Mouse (Mus musculus) midbrain, embryonic 14.5 days (tissue): Measurements from ENCODE around the gene Dpagt1. TPM values are rescaled to one million over a fixed set of nuclear protein-coding genes. Genes with fewer than 3 reads are reported as not detected.
A peak's percentile ranks its signal among the peaks of the same experiment; 100 is the strongest.
"Not testable (repeated sequence)": the region's sequence is repeated elsewhere in the genome, so short reads cannot be mapped to it uniquely, and the experiment has no call there.

Experiments
- ATAC-seq: fragments of 200-750 bp; cut with Nextera tagmentation; 2 replicates; pipeline ENCODE4 v1.8.0; 2017; ENCODE audit warnings: moderate number of reproducible peaks, moderate library complexity; ENCODE audit not compliant: low FRiP score, low TSS enrichment
- DNase-seq: peaks from one replicate; pipeline ENCODE4 v3.0.0-alpha.2; 2015
- H3K27ac ChIP-seq: fragments of 300-500 bp; sonication (generic); replicated peaks from 2 replicates; pipeline ENCODE4 v1.5.1; 2014; ENCODE audit warnings: mild to moderate bottlenecking, low read depth, low read length, moderate library complexity
- H3K27me3 ChIP-seq: fragments of 300-500 bp; sonication (generic); 2 replicates; pipeline ENCODE4 v1.6.1; 2014; ENCODE audit warnings: low read length, control low read depth, mixed read lengths; ENCODE audit not compliant: control insufficient read depth, insufficient read depth
- H3K36me3 ChIP-seq: fragments of 300-500 bp; sonication (generic); 2 replicates; pipeline ENCODE4 v1.6.1; 2014; ENCODE audit warnings: low read length, control low read depth; ENCODE audit not compliant: control insufficient read depth, insufficient read depth
- H3K4me1 ChIP-seq: fragments of 300-500 bp; sonication (generic); 2 replicates; pipeline ENCODE4 v1.6.1; 2014; ENCODE audit warnings: mild to moderate bottlenecking, antibody characterized with exemption, low read length, control low read depth; ENCODE audit not compliant: control insufficient read depth, insufficient read depth
- H3K4me2 ChIP-seq: fragments of 300-500 bp; sonication (generic); 2 replicates; pipeline ENCODE4 v1.6.1; 2014; ENCODE audit warnings: mild to moderate bottlenecking, low read length, moderate library complexity
- H3K4me3 ChIP-seq: fragments of 300-500 bp; sonication (generic); replicated peaks from 2 replicates; pipeline ENCODE4 v1.5.1; 2014; ENCODE audit warnings: low read depth, low read length
- H3K9ac ChIP-seq: fragments of 300-500 bp; sonication (generic); replicated peaks from 2 replicates; pipeline ENCODE4 v1.6.1; 2014; ENCODE audit warnings: mild to moderate bottlenecking, low read length, moderate library complexity
- H3K9me3 ChIP-seq: fragments of 300-500 bp; sonication (generic); 2 replicates; pipeline ENCODE4 v1.6.1; 2016; ENCODE audit warnings: low read length, control low read depth, mixed read lengths; ENCODE audit not compliant: control insufficient read depth
- WGBS: fragments of 180-500 bp; shearing (Covaris S2); extraction: QIAGEN DNeasy Blood & Tissue Kit; methylation state at CpG from one replicate; pipeline ENCODE4 v1.1.7; 2014; 5-methylcytosine and 5-hydroxymethylcytosine counted together
- polyA plus RNA-seq: library from polyadenylated mRNA; unstranded; fragments of >200 nt; fragmentation: Nextera tagmentation; extraction: Ambion mirVana; gene quantifications from 2 replicates; pipeline ENCODE4 v1.2.1, GENCODE M21; 2014

Gene Dpagt1
- polyA plus RNA-seq, 1 experiment from 2014 or later, result 37.0 TPM

- not testable (repeated sequence) for H3K27ac ChIP-seq, H3K27me3 ChIP-seq, DNase-seq, H3K4me3 ChIP-seq, ATAC-seq, H3K9ac ChIP-seq, H3K4me2 ChIP-seq, H3K9me3 ChIP-seq, H3K4me1 ChIP-seq
- 97% methylated on average over 3 of the region's 3 CpGs for WGBS
- peaks cover 74% of the 10 kb centered on the region for H3K36me3 ChIP-seq
Measured at GRCm38 (mm10) chr9:44300001-44300400, 25.8 kb upstream of the Dpagt1 start.

- peak within 1 kb of the TSS; percentile 89 for H3K4me3 ChIP-seq
- WGBS, result 0% methylated on average over 54 of the region's 54 CpGs
- H3K4me2 ChIP-seq, result peak within 1 kb of the TSS; percentile 64
- H3K9ac ChIP-seq, result peak within 1 kb of the TSS; percentile 85
- DNase-seq (peak; percentile 100), ATAC-seq (peak; percentile 98)
- peak within 1 kb of the TSS; percentile 86 for H3K27ac ChIP-seq
- peaks cover 24% of the 10 kb centered on the region for H3K36me3 ChIP-seq
- no peaks in the 10 kb centered on the region for H3K27me3 ChIP-seq
- H3K9me3 ChIP-seq, result no peaks in the 10 kb centered on the region
- H3K4me1 ChIP-seq, result peaks cover 5% of the 10 kb centered on the region
Measured at GRCm38 (mm10) chr9:44305466-44306079, 20.2 kb upstream of the Dpagt1 start, which contains the start of gene Hinfp. TSS of gene Hinfp (minus strand) at chr9:44305671.

DNA sequence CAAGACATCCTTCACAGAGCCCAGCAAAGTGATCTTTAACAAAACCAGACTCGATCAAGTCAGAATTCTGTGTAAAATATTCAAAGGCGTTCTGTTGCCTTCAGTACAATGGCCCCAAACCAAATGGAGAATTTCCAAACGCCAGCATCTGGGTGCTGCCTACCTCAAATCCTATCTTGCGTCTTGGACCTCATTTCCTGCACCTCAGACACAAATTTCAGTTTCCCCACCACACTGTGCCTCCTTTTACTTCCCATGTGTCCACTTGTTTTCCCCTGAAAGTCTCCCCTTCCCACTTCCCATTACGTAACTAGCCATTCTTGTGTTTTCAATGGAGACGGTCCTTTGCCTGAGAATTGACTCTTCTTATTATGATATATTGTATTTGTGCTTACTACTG lies 19.3 kb upstream of the Dpagt1 start:
- Histone ChIP-seq H3K36me3 (peaks cover 22% of the 10 kb centered on the region), H3K27ac (no peak overlapping the region), H3K9me3 (no peaks in the 10 kb centered on the region), H3K4me3 (no peak overlapping the region), H3K9ac (no peak overlapping the region), H3K27me3 (no peaks in the 10 kb centered on the region), H3K4me1 (peaks cover 5% of the 10 kb centered on the region), H3K4me2 (no peak overlapping the region)
- no peak for DNase-seq
- WGBS, result 92% methylated on average over 6 of the region's 6 CpGs
- no peak for ATAC-seq

GRCm38 (mm10) chr9:44307248-44307647 lies 18.6 kb upstream of the Dpagt1 start:
- H3K4me2 ChIP-seq, result no peak overlapping the region
- H3K27ac ChIP-seq, result no peak overlapping the region
- no peak overlapping the region for H3K9ac ChIP-seq
- WGBS, result 88% methylated on average over 2 of the region's 2 CpGs
- no peaks in the 10 kb centered on the region for H3K27me3 ChIP-seq
- H3K4me3 ChIP-seq, result no peak overlapping the region
- no peak for ATAC-seq
- peaks cover 5% of the 10 kb centered on the region for H3K4me1 ChIP-seq
- no peak for DNase-seq
- H3K9me3 ChIP-seq, result no peaks in the 10 kb centered on the region
- peaks cover 18% of the 10 kb centered on the region for H3K36me3 ChIP-seq

DNA sequence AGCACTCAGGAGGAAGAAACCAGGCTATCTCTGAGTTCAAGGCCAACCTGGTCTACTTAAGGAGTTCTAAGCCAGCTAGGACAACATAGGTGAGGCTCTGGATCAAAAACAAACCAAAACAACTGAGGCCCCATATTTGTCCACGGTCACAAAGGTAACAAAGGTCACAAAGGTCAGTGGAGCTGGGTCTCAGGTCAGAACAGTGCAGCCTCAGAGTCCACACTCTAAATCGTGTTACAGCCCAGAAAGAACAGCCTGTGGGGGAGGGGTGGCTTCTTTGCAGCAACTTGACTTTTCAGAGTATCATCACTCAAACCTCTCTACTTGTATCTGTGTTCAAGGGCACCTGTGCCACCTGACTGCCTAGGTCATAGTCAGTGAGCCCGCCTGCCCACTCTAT lies 16.1 kb upstream of the Dpagt1 start:
- Histone ChIP-seq H3K27ac (no peak overlapping the region), H3K4me3 (no peak overlapping the region), H3K4me2 (no peak overlapping the region), H3K9ac (no peak overlapping the region), H3K36me3 (peaks cover 38% of the 10 kb centered on the region), H3K27me3 (no peaks in the 10 kb centered on the region), H3K4me1 (peaks cover 2% of the 10 kb centered on the region), H3K9me3 (no peaks in the 10 kb centered on the region)
- no peak for DNase-seq
- no peak for ATAC-seq
- WGBS, result 63% methylated on average over 3 of the region's 3 CpGs

GRCm38 (mm10) chr9:44310750-44311135 lies 15.1 kb upstream of the Dpagt1 start:
- Histone ChIP-seq H3K4me1 (no peaks in the 10 kb centered on the region), H3K4me2 (no peak overlapping the region), H3K27me3 (no peaks in the 10 kb centered on the region), H3K9ac (no peak overlapping the region), H3K27ac (no peak overlapping the region), H3K36me3 (peaks cover 47% of the 10 kb centered on the region), H3K9me3 (no peaks in the 10 kb centered on the region), H3K4me3 (no peak overlapping the region)
- ATAC-seq (no peak), DNase-seq (no peak)
- 25% methylated on average over 10 of the region's 10 CpGs for WGBS

GRCm38 (mm10) chr9:44311136-44312134 lies 14.4 kb upstream of the Dpagt1 start:
- H3K4me1 ChIP-seq, result no peaks in the 10 kb centered on the region
- H3K4me3 ChIP-seq, result no peak overlapping the region
- no peak overlapping the region for H3K9ac ChIP-seq
- H3K27me3 ChIP-seq, result no peaks in the 10 kb centered on the region
- DNase-seq, result peak; percentile 39
- peaks cover 54% of the 10 kb centered on the region for H3K36me3 ChIP-seq
- no peak overlapping the region; the same call in 1 of the 2 replicates for H3K4me2 ChIP-seq
- H3K27ac ChIP-seq, result no peak overlapping the region
- H3K9me3 ChIP-seq, result no peaks in the 10 kb centered on the region
- no peak for ATAC-seq
- WGBS, result 7% methylated on average over 27 of the region's 27 CpGs

GRCm38 (mm10) chr9:44313476-44314256 lies 12.2 kb upstream of the Dpagt1 start:
- Histone ChIP-seq H3K4me3 (no peak overlapping the region), H3K9me3 (no peaks in the 10 kb centered on the region), H3K27ac (no peak overlapping the region), H3K4me2 (no peak overlapping the region), H3K9ac (no peak overlapping the region), H3K36me3 (peaks cover 55% of the 10 kb centered on the region), H3K27me3 (no peaks in the 10 kb centered on the region), H3K4me1 (peaks cover 17% of the 10 kb centered on the region)
- ATAC-seq (no peak), DNase-seq (no peak)
- WGBS, result 70% methylated on average over 19 of the region's 19 CpGs
